Mouse (Mus musculus) liver, embryonic 12.5 days (tissue): ENCODE data around the gene Slc6a9. TPM values are rescaled to one million over a fixed set of nuclear protein-coding genes. Genes with fewer than 3 reads are reported as not detected.

ENCODE experiments used
- ATAC-seq: fragments of 200-750 bp; cut with Nextera tagmentation; 2 replicates; pipeline ENCODE4 v1.8.0; 2017; ENCODE audit warnings: moderate number of reproducible peaks, mild to moderate bottlenecking, moderate library complexity
- H3K27ac ChIP-seq: fragments of 300-500 bp; sonication (generic); 2 replicates; pipeline ENCODE4 v1.5.1; 2016; ENCODE audit warnings: mild to moderate bottlenecking
- H3K27me3 ChIP-seq: fragments of 300-500 bp; sonication (generic); replicated peaks from 2 replicates; pipeline ENCODE4 v1.6.1; 2016; ENCODE audit warnings: mild to moderate bottlenecking, moderate library complexity
- H3K36me3 ChIP-seq: fragments of 300-500 bp; sonication (generic); 2 replicates; pipeline ENCODE4 v1.6.1; 2016; ENCODE audit warnings: mild to moderate bottlenecking, moderate library complexity
- H3K4me1 ChIP-seq: fragments of 300-500 bp; sonication (generic); 2 replicates; pipeline ENCODE4 v1.6.1; 2016
- H3K4me2 ChIP-seq: fragments of 300-500 bp; sonication (generic); 2 replicates; pipeline ENCODE4 v1.6.1; 2016; ENCODE audit warnings: mild to moderate bottlenecking, moderate library complexity
- H3K4me3 ChIP-seq: fragments of 300-500 bp; sonication (generic); 2 replicates; pipeline ENCODE4 v1.5.1; 2016; ENCODE audit warnings: mild to moderate bottlenecking, moderate library complexity
- H3K9ac ChIP-seq: fragments of 300-500 bp; sonication (generic); 2 replicates; pipeline ENCODE4 v1.6.1; 2016; ENCODE audit warnings: mild to moderate bottlenecking, moderate library complexity
- H3K9me3 ChIP-seq: fragments of 300-500 bp; sonication (generic); replicated peaks from 2 replicates; pipeline ENCODE4 v1.6.1; 2016; ENCODE audit warnings: mild to moderate bottlenecking, moderate library complexity
- WGBS: fragments of 180-500 bp; shearing (Covaris S2); methylation state at CpG from one replicate; pipeline ENCODE4 v1.1.7; 2016; ENCODE audit not compliant: insufficient replicate concordance; 5-methylcytosine and 5-hydroxymethylcytosine counted together
- polyA plus RNA-seq: library from polyadenylated mRNA; unstranded; fragments of >200 nt; fragmentation: Nextera tagmentation; extraction: Ambion mirVana; gene quantifications from 2 replicates; pipeline ENCODE4 v1.2.1, GENCODE M21; 2016

Gene Slc6a9
- polyA plus RNA-seq, 1 experiment from 2014 or later, result 52.8 TPM

DNA sequence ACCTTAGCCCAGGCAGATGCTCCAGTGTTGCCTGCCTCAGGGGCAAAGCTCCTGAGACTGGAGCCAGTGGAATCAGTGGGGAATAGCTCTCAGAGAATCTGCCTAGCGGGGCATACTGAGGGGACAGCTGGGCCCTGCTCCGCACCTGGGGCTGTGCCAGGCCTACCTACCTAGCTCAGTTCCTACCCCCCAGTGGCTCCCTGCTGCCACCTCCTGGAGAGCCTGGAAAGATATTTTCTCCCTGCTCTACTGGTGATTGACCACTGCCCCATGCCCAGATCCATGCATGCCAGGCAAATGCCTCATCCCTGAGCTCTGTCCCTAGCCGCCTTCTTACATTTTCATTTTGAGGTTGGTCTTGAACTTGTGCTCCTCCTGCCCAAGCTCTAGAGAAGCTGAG is 24.5 kb downstream of the Slc6a9 start:
- Histone ChIP-seq H3K27me3 (0 out of 2 replicates have a peak, but pooled peaks cover 2% of the 10 kb centered on the region), H3K4me2 (no peak overlapping the region), H3K4me3 (no peak overlapping the region), H3K4me1 (peaks cover 45% of the 10 kb centered on the region), H3K36me3 (peaks cover 100% of the 10 kb centered on the region), H3K27ac (peak overlapping the region; percentile 32; the same call in 1 of the 2 replicates), H3K9ac (no peak overlapping the region), H3K9me3 (no peaks in the 10 kb centered on the region)
- peak; percentile 55 for ATAC-seq
- WGBS, result 73% methylated on average over 3 of the region's 3 CpGs

DNA sequence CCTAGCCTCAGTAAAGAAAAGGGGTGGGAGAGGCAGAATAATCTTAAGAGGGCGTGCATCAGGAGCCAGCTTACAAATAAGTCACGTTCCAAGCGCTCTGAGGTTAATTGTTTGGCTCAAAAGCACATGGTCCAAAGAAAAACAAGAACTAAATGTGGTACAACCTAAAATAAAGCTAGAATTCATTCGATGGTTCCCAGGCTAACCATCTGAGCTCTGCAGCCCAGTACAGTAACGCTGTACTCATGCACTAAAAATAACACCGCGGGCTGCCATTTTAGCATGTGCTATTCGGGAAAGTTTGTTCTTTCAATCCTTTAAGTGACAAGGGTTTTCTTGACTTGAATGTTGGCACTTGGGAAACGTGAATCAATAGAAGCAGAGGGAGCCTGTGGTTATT is 26.3 kb downstream of the Slc6a9 start:
- Histone ChIP-seq H3K9me3 (no peaks in the 10 kb centered on the region), H3K4me3 (no peak overlapping the region), H3K27ac (no peak overlapping the region), H3K4me2 (no peak overlapping the region), H3K4me1 (peaks cover 42% of the 10 kb centered on the region), H3K27me3 (0 out of 2 replicates have a peak, but pooled peaks cover 6% of the 10 kb centered on the region), H3K9ac (no peak overlapping the region), H3K36me3 (peaks cover 100% of the 10 kb centered on the region)
- ATAC-seq, result no peak
- WGBS, result 89% methylated on average over 9 of the region's 9 CpGs

- 62% methylated on average over 4 of the region's 4 CpGs for WGBS
- Histone ChIP-seq H3K27ac (no peak overlapping the region), H3K27me3 (0 out of 2 replicates have a peak, but pooled peaks cover 14% of the 10 kb centered on the region), H3K36me3 (peaks cover 100% of the 10 kb centered on the region), H3K4me2 (no peak overlapping the region), H3K4me3 (no peak overlapping the region), H3K9ac (no peak overlapping the region), H3K4me1 (peaks cover 53% of the 10 kb centered on the region), H3K9me3 (no peaks in the 10 kb centered on the region)
- no peak for ATAC-seq
These were observed 28.5 kb downstream of the Slc6a9 start for GRCm38 (mm10) chr4:117862823-117863222.

GRCm38 (mm10) chr4:117866083-117866482 is 31.8 kb downstream of the Slc6a9 start:
- WGBS, result 80% methylated on average over 9 of the region's 9 CpGs
- Histone ChIP-seq H3K27me3 (peaks cover 20% of the 10 kb centered on the region; the same call in 1 of the 2 replicates), H3K27ac (0 out of 2 replicates have a peak overlapping the region, but pooled peaks have one; percentile 12), H3K4me1 (peaks cover 71% of the 10 kb centered on the region), H3K9ac (no peak overlapping the region; the same call in 1 of the 2 replicates), H3K9me3 (no peaks in the 10 kb centered on the region), H3K4me3 (no peak overlapping the region), H3K36me3 (peaks cover 96% of the 10 kb centered on the region), H3K4me2 (no peak overlapping the region)
- ATAC-seq, result no peak

GRCm38 (mm10) chr4:117867000-117867399 is 32.7 kb downstream of the Slc6a9 start:
- Histone ChIP-seq H3K36me3 (peaks cover 86% of the 10 kb centered on the region), H3K4me3 (no peak overlapping the region), H3K4me1 (peaks cover 72% of the 10 kb centered on the region), H3K4me2 (no peak overlapping the region), H3K27ac (peak overlapping the region; percentile 47; the same call in 1 of the 2 replicates), H3K9ac (no peak overlapping the region), H3K9me3 (no peaks in the 10 kb centered on the region), H3K27me3 (peaks cover 20% of the 10 kb centered on the region; the same call in 1 of the 2 replicates)
- no peak for ATAC-seq
- WGBS, result 39% methylated on average over 6 of the region's 6 CpGs

GRCm38 (mm10) chr4:117867823-117868222 is 33.5 kb downstream of the Slc6a9 start:
- ATAC-seq, result no peak
- Histone ChIP-seq H3K27me3 (peaks cover 20% of the 10 kb centered on the region; the same call in 1 of the 2 replicates), H3K4me3 (no peak overlapping the region), H3K27ac (no peak overlapping the region), H3K9me3 (no peaks in the 10 kb centered on the region), H3K4me2 (peak overlapping the region; percentile 35), H3K36me3 (peaks cover 78% of the 10 kb centered on the region), H3K4me1 (peaks cover 73% of the 10 kb centered on the region), H3K9ac (no peak overlapping the region)
- WGBS, result 23% methylated on average over 24 of the region's 24 CpGs

- 80% methylated on average over 9 of the region's 9 CpGs for WGBS
- no peak for ATAC-seq
- no peak overlapping the region for H3K4me3 ChIP-seq
- H3K9me3 ChIP-seq, result no peaks in the 10 kb centered on the region
- no peak overlapping the region for H3K4me2 ChIP-seq
- peaks cover 63% of the 10 kb centered on the region for H3K36me3 ChIP-seq
- no peak overlapping the region; the same call in 1 of the 2 replicates for H3K9ac ChIP-seq
- H3K27ac ChIP-seq, result peak overlapping the region; percentile 64
- peaks cover 17% of the 10 kb centered on the region; the same call in 1 of the 2 replicates for H3K27me3 ChIP-seq
- peaks cover 78% of the 10 kb centered on the region for H3K4me1 ChIP-seq
These were observed 35.0 kb downstream of the Slc6a9 start for GRCm38 (mm10) chr4:117869317-117869716.

DNA sequence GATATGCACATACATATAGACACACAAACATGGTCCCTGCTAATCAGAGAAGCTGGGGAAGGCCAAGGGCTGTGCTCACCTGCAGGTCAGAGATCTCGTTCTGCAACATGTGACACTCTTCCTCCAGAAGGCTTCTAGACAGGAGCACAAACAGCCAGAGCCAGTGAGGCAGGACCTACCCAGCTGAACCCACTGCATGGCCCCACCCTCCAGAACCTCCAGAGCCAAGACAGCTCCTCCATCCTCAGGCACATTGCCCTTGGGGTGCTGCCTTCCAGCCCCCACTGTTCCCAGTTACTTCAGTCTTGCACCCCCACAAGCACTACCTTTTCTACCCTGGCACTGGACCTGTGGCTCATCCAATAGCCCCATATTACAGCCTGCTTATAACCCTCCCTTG is 36.1 kb downstream of the Slc6a9 start:
- H3K27me3 ChIP-seq, result peaks cover 15% of the 10 kb centered on the region; the same call in 1 of the 2 replicates
- H3K4me2 ChIP-seq, result no peak overlapping the region
- H3K27ac ChIP-seq, result peak overlapping the region; percentile 64
- no peak overlapping the region for H3K4me3 ChIP-seq
- peaks cover 78% of the 10 kb centered on the region for H3K4me1 ChIP-seq
- ATAC-seq, result peak; percentile 31; the same call in 1 of the 2 replicates
- peaks cover 52% of the 10 kb centered on the region for H3K36me3 ChIP-seq
- no peaks in the 10 kb centered on the region for H3K9me3 ChIP-seq
- 36% methylated on average over 1 of the region's 1 CpGs for WGBS
- H3K9ac ChIP-seq, result no peak overlapping the region

- H3K9ac ChIP-seq, result peak overlapping the region; percentile 51
- H3K27me3 ChIP-seq, result peaks cover 13% of the 10 kb centered on the region; the same call in 1 of the 2 replicates
- ATAC-seq, result peak; percentile 53
- peak overlapping the region; percentile 46 for H3K4me3 ChIP-seq
- peaks cover 42% of the 10 kb centered on the region for H3K36me3 ChIP-seq
- peak overlapping the region; percentile 64 for H3K27ac ChIP-seq
- H3K4me1 ChIP-seq, result peaks cover 69% of the 10 kb centered on the region
- WGBS, result 39% methylated on average over 7 of the region's 7 CpGs
- H3K4me2 ChIP-seq, result peak overlapping the region; percentile 75
- H3K9me3 ChIP-seq, result no peaks in the 10 kb centered on the region
These were observed 37.5 kb downstream of the Slc6a9 start for GRCm38 (mm10) chr4:117871787-117872186.

DNA sequence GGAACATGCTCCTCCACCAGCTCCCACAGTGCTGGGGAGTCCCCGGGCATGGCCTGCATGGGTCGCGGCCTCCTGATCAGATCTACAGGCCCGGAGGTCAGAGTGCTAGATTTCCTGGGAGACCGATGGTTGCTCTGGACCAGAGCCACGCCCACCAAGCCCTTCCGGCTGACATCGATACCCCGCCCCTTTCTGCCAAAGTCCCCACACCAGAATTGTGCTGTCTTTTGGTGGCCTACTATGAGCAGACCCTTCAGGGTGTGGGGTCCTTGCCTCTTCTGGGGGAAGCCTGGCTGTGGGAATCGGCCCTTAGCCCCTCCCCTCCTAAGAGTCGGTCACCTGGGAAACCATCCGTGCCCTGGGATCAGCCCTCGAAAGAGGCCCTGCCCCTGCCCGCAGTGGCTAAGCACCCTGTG is 38.2 kb downstream of the Slc6a9 start, which contains the start of gene Ccdc24:
Ccdc24 (minus strand) TSS at position 87 of the 416 bp plus-strand sequence.
- 20% methylated on average over 14 of the region's 14 CpGs for WGBS
- ATAC-seq, result peak; percentile 46
- H3K4me2 ChIP-seq, result peak within 1 kb of the TSS; percentile 75
- no peaks in the 10 kb centered on the region for H3K9me3 ChIP-seq
- H3K4me3 ChIP-seq, result peak within 1 kb of the TSS; percentile 46
- peaks cover 62% of the 10 kb centered on the region for H3K4me1 ChIP-seq
- H3K27ac ChIP-seq, result peak within 1 kb of the TSS; percentile 64
- peaks cover 41% of the 10 kb centered on the region for H3K36me3 ChIP-seq
- H3K9ac ChIP-seq, result peak within 1 kb of the TSS; percentile 51
- peaks cover 6% of the 10 kb centered on the region; the same call in 1 of the 2 replicates for H3K27me3 ChIP-seq

DNA sequence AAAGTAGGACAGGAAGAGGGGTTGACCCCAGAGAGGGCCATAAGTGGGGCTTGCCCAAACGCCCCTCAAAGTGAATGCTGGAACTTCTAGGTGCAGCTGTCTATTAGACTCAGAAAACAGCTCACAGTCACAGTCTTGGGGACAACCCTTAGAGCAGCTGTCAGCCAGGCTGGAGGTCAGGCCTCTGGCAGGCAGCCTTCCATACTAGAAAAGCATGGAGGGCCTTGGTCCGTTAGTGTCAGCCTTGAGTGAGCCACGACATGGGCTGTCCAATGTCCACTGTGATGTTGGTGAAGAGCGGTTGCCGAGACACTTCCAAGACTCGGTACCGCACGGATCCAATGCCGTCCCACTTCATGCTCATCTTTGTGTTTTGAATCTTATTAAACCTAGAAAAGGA is 39.3 kb downstream of the Slc6a9 start:
- no peak overlapping the region for H3K4me2 ChIP-seq
- 0 out of 2 replicates have a peak, but pooled peaks cover 6% of the 10 kb centered on the region for H3K27me3 ChIP-seq
- no peaks in the 10 kb centered on the region for H3K9me3 ChIP-seq
- no peak overlapping the region for H3K27ac ChIP-seq
- 89% methylated on average over 9 of the region's 9 CpGs for WGBS
- ATAC-seq, result no peak
- no peak overlapping the region for H3K9ac ChIP-seq
- H3K4me3 ChIP-seq, result no peak overlapping the region
- peaks cover 33% of the 10 kb centered on the region for H3K36me3 ChIP-seq
- peaks cover 54% of the 10 kb centered on the region for H3K4me1 ChIP-seq

DNA sequence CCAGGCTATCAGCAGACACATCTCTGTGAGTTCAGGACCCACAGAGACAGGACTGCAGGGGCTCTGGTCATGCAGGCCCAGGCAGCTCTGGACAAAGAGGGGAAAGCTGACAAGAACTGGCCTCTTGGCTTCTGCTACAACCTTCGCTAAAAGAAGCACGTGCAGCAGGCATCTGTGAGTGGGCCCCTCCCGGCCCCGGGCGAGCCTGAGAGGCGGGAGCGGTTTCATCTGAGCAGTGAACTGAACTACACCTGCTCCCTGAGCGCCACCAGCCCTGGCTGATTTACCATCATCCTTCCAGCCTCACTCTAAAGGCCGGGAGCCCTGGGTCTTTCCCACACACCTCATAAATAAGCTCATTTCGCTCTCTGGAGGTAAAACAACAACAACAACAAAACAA is 44.0 kb downstream of the Slc6a9 start:
- H3K4me1 ChIP-seq, result peaks cover 18% of the 10 kb centered on the region
- H3K4me2 ChIP-seq, result no peak overlapping the region
- H3K9ac ChIP-seq, result no peak overlapping the region
- 69% methylated on average over 10 of the region's 10 CpGs for WGBS
- peaks cover 27% of the 10 kb centered on the region for H3K27me3 ChIP-seq
- H3K36me3 ChIP-seq, result peaks cover 15% of the 10 kb centered on the region
- ATAC-seq, result no peak
- H3K27ac ChIP-seq, result no peak overlapping the region
- H3K9me3 ChIP-seq, result no peaks in the 10 kb centered on the region
- no peak overlapping the region for H3K4me3 ChIP-seq
